Mouse (Mus musculus) neutrophil, adult 65 days (primary cell): ENCODE measurements around the gene Olfr1357. TPM values are rescaled to one million over a fixed set of nuclear protein-coding genes. Genes with fewer than 3 reads are reported as not detected.

ENCODE experiments used
- total RNA-seq: library from RNA; stranded (reverse); gene quantifications from 2 replicates; pipeline ENCODE4 v1.2.4, GENCODE M21; 2023

The Olfr1357 gene
- total RNA-seq = not detected in 2 replicates

GRCm38 (mm10) chr10:78617974-78618373 is at the start of gene Olfr1357:
TSS of gene Olfr1357 (minus strand) at chr10:78618074.

GRCm38 (mm10) chr10:78591406-78592328 is 26.2 kb downstream of the Olfr1357 start, which contains the start of gene Syde1:
TSS of gene Syde1 (minus strand) at chr10:78591964.

GRCm38 (mm10) chr10:78574250-78575104 is 43.4 kb downstream of the Olfr1357 start, which contains the start of gene Ilvbl:
TSS of gene Ilvbl (plus strand) at chr10:78574346.

Other genes with a start within 250 kb of the Olfr1357 start
- gene Rrp1, start 205.0 kb downstream of the Olfr1357 start, total RNA-seq = 138 and 174 TPM in 2 replicates
- 100 and 135 TPM in 2 replicates for gene Cstb, start 192.4 kb downstream of the Olfr1357 start, total RNA-seq
- gene Pdxk, start 153.1 kb downstream of the Olfr1357 start, total RNA-seq = 8.0 and 11.8 TPM in 2 replicates
- not detected in 2 replicates for gene Olfr1358, start 100.6 kb downstream of the Olfr1357 start, total RNA-seq
- gene Ilvbl, start 43.7 kb downstream of the Olfr1357 start, total RNA-seq = 16.6 and 26.2 TPM in 2 replicates
- 0.34 TPM in 1 of 2 replicates, not detected in the other for gene Syde1, start 26.1 kb downstream of the Olfr1357 start, total RNA-seq
- not detected in 2 replicates for gene Casp14, start 100.2 kb upstream of the Olfr1357 start, total RNA-seq
- not detected in 2 replicates for gene Ccdc105, start 135.0 kb upstream of the Olfr1357 start, total RNA-seq
- gene Slc1a6, start 162.4 kb upstream of the Olfr1357 start, total RNA-seq = not detected in 2 replicates
- gene Olfr1356, start 234.1 kb upstream of the Olfr1357 start, total RNA-seq = not detected in 2 replicates